8 mouse cellular contexts compared by ENCODE assay signal in the genomic region with DNA sequence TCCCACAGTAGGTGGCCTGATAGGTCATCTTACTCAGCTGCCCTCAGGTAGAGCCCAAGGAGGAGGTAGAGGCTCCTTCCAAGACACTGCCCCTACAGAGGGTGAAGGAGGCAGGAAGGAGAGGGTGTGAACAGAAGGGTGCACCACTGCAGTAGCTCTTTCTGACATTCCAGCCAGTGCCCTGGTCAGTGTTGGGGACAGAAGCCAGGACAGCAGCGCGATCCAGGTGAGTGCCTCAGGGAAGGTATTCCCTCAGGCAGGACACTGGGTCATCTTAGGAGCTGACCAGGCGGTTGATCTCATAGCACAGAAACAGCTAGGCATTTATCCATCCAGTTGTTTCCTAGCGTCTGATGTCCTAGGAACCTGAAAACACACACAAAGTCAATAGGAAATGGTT. TPM values are rescaled to one million over a fixed set of nuclear protein-coding genes. Genes with fewer than 3 reads are reported as not detected.
A peak's percentile ranks its signal among the peaks of the same experiment; 100 is the strongest.
DNase-seq lines count a peak whose midpoint lies in the region; ATAC-seq lines count a peak whose summit lies in the region.

No protein-coding gene starts in this region.

- H3K27ac ChIP-seq in heart, embryonic 11.5 days (ENCODE audit: low read depth, low read length) = no peak overlapping the region
- H3K27ac ChIP-seq in neural tube, embryonic 12.5 days = no peak overlapping the region
- no peak overlapping the region for H3K27ac ChIP-seq in liver, embryonic 12.5 days

- peak overlapping the region; percentile 50 for H3K9ac ChIP-seq in heart, embryonic 11.5 days (ENCODE audit: low read depth, low read length)
- H3K9ac ChIP-seq in neural tube, embryonic 12.5 days = no peak overlapping the region
- H3K9ac ChIP-seq in liver, embryonic 12.5 days = no peak overlapping the region

- no peaks in the 10 kb centered on the region for H3K9me3 ChIP-seq in heart, embryonic 11.5 days (replicated peaks; ENCODE audit: control insufficient read depth, low read length)
- no peaks in the 10 kb centered on the region for H3K9me3 ChIP-seq in neural tube, embryonic 12.5 days
- no peaks in the 10 kb centered on the region for H3K9me3 ChIP-seq in liver, embryonic 12.5 days (replicated peaks)

- peaks cover 5% of the 10 kb centered on the region; the same call in 1 of the 2 replicates for H3K4me1 ChIP-seq in heart, embryonic 11.5 days (ENCODE audit: control insufficient read depth, insufficient read depth, low read length)
- peaks cover 11% of the 10 kb centered on the region for H3K4me1 ChIP-seq in neural tube, embryonic 12.5 days
- peaks cover 9% of the 10 kb centered on the region; the same call in 1 of the 2 replicates for H3K4me1 ChIP-seq in liver, embryonic 12.5 days

- no peak; the same call in 1 of the 2 replicates for ATAC-seq in heart, embryonic 11.5 days (replicated peaks; ENCODE audit: insufficient number of reproducible peaks, low FRiP score, low TSS enrichment)
- ATAC-seq in neural tube, embryonic 12.5 days (ENCODE audit: low FRiP score, low read depth) = no peak
- ATAC-seq in liver, embryonic 12.5 days = 0 out of 2 replicates have a peak, but pooled peaks have one; percentile 15

- peak overlapping the region; percentile 50 for H3K4me2 ChIP-seq in heart, embryonic 11.5 days
- H3K4me2 ChIP-seq in neural tube, embryonic 12.5 days (replicated peaks) = peak overlapping the region; percentile 44
- peak overlapping the region; percentile 33; the same call in 1 of the 2 replicates for H3K4me2 ChIP-seq in liver, embryonic 12.5 days

- no peaks in the 10 kb centered on the region for H3K27me3 ChIP-seq in heart, embryonic 11.5 days (ENCODE audit: control insufficient read depth, insufficient read depth, low read length)
- no peaks in the 10 kb centered on the region for H3K27me3 ChIP-seq in neural tube, embryonic 12.5 days (replicated peaks)
- H3K27me3 ChIP-seq in liver, embryonic 12.5 days (replicated peaks) = no peaks in the 10 kb centered on the region

- no peak overlapping the region for H3K4me3 ChIP-seq in heart, embryonic 11.5 days (ENCODE audit: low read depth, low read length)
- no peak overlapping the region for H3K4me3 ChIP-seq in neural tube, embryonic 12.5 days
- no peak overlapping the region for H3K4me3 ChIP-seq in liver, embryonic 12.5 days

- 55% methylated on average over 4 of the region's 4 CpGs for WGBS in heart, embryonic 11.5 days (ENCODE audit: insufficient replicate concordance)
- WGBS in neural tube, embryonic 12.5 days = 79% methylated on average over 4 of the region's 4 CpGs
- WGBS in liver, embryonic 12.5 days (ENCODE audit: insufficient replicate concordance) = 53% methylated on average over 4 of the region's 4 CpGs

- DNase-seq in heart, adult 9 months (ENCODE audit: low spot score in 2 of 2) = no peak
- DNase-seq in neural tube, embryonic 10.5 days (ENCODE audit: extremely low spot score, low spot score) = no peak
- DNase-seq in ovary, postnatal 36 days (ENCODE audit: low spot score) = no peak
- no peak for DNase-seq in spleen, adult 18-20 months
- DNase-seq in right cerebral cortex, postnatal 36 days (ENCODE audit: low spot score in 2 of 2) = no peak

- H3K36me3 ChIP-seq in heart, embryonic 11.5 days (ENCODE audit: control insufficient read depth, insufficient read depth, low read length) = no peaks in the 10 kb centered on the region
- H3K36me3 ChIP-seq in neural tube, embryonic 12.5 days = no peaks in the 10 kb centered on the region
- no peaks in the 10 kb centered on the region for H3K36me3 ChIP-seq in liver, embryonic 12.5 days

RNA-seq across cellular contexts. Expression of a gene that starts 1.6 kb away (rescaled TPM):
- polyA plus RNA-seq in heart, embryonic 11.5 days (2014; fragmentation: Nextera tagmentation; extraction: Ambion mirVana) = 0.31 TPM in 1 of 2 replicates, not detected in the other
- polyA plus RNA-seq in neural tube, embryonic 12.5 days (2016; fragmentation: Nextera tagmentation; extraction: Ambion mirVana) = 0.15 and 0.17 TPM in 2 replicates
- polyA plus RNA-seq in liver, embryonic 12.5 days (2016; fragmentation: Nextera tagmentation; extraction: Ambion mirVana) = not detected in 2 replicates
